Mouse (Mus musculus) adrenal gland, postnatal 10 days (tissue): ENCODE data around the gene Zfp526. TPM values are rescaled to one million over a fixed set of nuclear protein-coding genes. Genes with fewer than 3 reads are reported as not detected.

Experiments used
- DNase-seq: peaks from one replicate; pipeline ENCODE4 v3.0.0; 2021; ENCODE audit warnings: mixed read lengths
- long read RNA-seq, 2 experiments: library from polyadenylated mRNA; stranded (forward); transcript quantifications; one replicate each; pipeline ENCODE4 v2.0.0; 2021
- total RNA-seq, 2 experiments: library from RNA; stranded (reverse); gene quantifications; 2 replicates each; pipeline ENCODE4 v1.2.3; 2021

The Zfp526 gene
- total RNA-seq: 10 to 100 TPM in 1 of 2 experiments, 1 to 10 TPM in 1; 9.2 to 11.8 TPM
- long read RNA-seq, experiment 1, partial matches to known transcripts: 0 of 2 reads
- long read RNA-seq, experiment 1, other reads (novel, unspliced or antisense): 2 of 2 reads
- long read RNA-seq, experiment 2: 0 reads

GRCm38 (mm10) chr7:25221102-25221883 is at the start of gene Zfp526:
Zfp526 (plus strand) TSS chr7:25221425.
- peak; percentile 98 for DNase-seq

DNA sequence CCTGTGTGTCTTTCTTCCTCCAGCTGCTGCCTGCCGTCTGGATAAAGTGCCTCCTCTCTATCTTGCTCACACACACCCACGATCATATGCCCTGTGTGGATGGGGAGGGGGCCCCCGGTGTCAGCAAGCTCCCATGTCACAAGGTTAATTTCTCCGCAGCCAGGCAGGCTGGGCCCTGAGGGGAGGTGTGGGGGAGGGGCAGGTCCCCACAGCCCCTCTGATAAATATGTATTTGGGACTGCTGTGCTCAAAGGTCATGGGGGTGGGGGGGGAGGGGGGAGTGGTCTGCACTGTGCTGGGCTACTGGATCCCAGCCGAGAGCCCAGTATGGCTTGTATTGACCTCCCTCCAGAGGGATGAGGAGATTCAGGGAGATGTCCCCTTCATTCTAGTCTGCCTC is 48.6 kb upstream of the Zfp526 start:
- no peak for DNase-seq

DNA sequence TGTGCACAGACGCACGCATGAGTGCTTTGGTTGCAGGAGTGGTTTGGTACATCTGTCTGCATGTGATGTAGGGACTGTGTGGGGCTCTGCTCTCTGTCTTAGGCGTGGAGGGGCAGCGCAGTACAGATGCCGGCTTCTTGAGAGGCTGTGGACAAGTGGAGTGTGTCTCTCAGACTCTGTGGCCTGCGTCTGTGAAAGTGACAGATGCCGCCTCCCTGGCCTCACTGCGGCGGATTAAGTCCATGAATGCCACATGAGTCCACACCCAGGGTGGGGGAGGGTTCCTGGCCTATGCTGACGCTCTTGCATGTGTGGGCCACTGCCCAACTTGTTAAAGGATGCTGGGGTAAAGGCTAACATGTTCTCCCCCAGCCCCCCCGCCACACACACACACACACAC is 46.9 kb upstream of the Zfp526 start:
- no peak for DNase-seq

GRCm38 (mm10) chr7:25178317-25178716 is 42.9 kb upstream of the Zfp526 start:
- DNase-seq: no peak

DNA sequence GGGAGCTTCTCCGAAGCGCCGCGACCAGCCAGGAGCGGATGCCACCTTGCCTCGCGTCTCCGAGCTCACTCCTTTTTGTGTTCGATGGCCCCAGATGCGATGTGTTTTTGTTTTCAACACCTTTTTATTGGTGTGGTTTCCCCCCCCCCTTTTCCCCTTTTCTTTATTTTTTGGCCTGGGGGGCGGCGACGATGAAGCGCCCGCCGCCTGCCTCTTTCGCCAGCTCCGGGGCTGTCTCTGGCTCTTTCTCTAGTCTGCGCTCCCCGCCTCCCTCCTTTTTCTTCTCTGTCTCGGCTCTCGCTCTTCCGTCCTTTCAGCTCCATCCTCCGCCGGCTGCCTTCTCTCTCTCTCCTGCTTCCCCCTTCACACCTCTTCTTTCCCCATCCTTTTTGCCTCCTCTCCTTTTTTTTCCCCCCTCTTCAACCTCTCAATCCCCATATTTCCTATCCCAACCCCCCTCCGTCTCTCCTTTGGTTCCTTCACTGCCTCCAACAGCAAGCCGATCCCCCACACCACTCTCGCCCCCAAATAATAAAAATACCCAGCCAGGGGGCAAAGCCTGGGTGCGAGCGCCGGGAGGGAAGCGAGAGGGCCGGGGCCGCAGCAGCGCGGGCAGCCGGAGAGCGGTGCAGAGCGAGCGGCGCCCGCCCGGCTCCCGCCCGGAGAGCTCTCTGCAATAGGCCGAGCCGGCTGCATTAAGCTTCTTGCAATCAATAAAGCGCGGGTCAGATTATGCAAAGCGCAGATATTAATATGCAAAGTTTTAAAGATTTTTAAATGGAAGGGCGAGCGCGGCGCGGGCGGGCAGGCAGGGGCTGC is 42.2 kb upstream of the Zfp526 start:
- peak; percentile 20 for DNase-seq

DNA sequence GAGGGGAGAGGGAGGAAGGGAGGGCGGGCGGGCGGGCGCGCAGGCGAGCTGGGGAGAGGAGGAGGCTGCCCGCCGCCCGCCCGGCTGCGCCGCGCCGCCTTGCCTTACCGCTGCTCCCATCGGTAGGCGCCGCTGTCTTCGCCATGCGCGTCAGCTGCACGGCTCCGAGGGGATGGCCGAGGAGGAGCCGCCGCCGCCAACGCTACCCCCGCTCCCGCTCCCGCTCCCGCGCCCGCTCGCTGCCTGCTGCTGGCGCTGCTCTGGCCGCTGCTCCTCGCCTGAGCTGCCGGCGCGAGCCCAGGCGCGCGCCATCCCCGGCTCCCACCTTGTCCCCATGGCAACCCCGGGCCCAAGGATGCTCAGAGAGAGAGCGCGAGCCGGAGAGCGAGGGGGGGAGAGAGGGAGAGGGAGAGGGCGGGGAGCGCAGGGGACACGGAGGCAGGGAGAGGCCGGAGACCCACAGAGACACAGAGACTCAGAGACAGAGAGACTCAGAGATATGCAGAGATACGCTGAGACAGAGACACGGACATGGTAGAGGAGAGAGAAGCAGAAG is 41.5 kb upstream of the Zfp526 start, which contains the start of gene Pou2f2:
Gene Pou2f2 (minus strand): TSS at position 121 of the 556 bp plus-strand sequence.
- peak; percentile 80 for DNase-seq

GRCm38 (mm10) chr7:25180512-25180911 is 40.7 kb upstream of the Zfp526 start:
- DNase-seq: no peak

DNA sequence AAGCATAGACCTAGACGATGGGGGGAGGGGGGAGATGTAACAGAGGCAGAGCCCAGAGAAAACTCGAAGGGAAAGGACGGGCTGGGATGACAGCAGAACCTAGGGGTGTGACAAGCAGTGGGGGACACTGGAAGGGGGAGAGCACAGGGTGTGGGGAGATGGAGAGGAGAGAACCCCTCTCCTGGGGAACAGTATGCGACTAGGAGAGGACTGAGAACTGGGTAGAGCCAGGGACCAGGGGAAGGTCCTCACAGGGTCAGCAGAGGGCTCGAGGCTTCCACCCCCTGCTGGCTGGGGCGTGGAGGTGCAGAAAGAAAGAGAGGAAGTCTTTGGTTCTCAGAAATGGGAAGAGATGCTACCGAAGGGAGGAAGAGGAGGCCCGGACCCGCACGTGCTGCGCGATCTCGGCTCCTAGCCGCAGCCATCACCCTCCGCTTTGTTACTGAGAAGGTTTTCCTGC is 39.9 kb upstream of the Zfp526 start:
- peak; percentile 44 for DNase-seq

DNA sequence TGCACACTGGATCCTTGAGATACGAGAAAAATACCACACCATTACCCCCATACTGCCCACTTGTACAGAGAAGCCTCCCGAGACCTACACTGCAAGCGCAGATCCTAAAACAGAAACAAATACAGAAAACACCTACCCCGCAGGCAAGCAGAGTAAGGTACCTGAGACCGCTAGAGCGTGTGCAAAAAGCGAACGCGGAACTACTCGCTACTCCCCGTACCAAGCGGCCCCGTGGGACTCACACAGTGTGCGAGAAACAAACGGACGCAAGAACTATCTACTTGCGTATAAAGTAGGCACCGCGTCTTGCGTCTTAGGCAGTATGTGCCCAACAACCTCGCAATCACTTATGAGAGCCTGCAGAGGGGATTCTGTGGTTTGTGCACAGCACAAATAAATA is 39.4 kb upstream of the Zfp526 start:
- DNase-seq: no peak

GRCm38 (mm10) chr7:25184091-25184490 is 37.1 kb upstream of the Zfp526 start:
- no peak for DNase-seq

DNA sequence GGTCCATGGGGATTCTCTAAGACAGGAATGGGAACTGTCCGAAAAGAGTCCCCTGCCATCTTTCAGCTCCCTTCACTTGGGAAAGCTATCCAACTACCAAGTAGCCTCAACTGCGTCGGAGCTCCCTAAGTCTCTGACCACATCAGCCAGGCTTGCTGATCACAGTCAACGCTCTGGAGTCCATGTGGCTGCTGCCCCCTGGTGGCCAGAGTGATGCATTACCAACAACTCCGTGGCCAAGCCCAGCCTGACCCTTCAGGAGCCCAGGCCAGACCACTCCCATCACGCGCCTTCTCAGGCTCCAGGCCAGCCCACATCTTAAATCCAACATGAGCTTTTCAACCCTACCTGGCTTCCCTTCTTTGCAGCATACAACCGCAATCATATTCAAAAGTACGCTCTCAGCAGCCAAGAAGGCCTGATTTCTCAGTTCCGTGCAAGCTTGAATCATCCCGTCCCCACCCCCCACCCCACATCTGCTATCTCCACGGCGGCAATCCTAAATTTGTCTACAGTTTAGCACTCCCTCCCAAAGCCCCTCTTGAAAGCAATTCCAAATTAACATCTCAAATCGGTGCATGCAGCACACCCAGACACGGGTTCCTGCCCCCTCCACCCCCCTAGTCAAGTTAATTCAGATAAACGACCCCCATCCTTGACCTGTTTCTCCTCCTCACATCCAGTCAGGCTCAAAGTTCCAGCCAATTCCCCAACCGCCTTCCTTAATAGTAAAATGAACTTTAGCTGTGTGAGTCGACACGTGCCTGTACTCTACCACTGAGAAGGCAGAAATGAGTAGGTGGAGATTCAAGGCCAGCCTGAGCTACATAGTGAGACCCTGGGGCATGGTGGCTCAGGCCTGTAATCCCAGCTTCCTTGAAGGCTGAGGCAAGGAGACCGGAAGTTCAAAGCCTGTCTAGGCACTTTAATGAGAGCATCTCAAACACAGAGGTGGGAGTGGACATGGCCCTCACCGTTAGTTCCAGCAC is 33.3 kb upstream of the Zfp526 start:
- peak; percentile 91 for DNase-seq

DNA sequence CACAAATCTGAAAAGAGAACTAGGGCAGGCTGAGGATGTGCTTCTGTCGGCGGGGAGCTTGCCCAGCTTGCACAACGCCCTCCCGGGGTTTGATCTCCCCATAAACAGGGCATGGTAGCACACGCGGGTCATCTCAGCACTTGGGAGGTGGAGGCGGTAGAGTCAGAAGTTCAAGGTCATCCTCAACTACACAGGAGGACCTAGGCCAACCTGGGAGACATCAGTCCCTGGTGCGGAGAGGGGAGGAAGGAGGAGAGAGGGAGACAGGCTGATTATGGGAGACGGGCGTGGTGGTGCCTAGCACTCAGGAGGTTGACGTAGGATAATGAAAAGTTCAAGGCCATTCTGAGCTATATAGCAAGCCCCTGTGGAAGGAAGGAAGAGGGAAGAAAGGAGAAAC is 30.4 kb upstream of the Zfp526 start:
- DNase-seq: no peak

DNA sequence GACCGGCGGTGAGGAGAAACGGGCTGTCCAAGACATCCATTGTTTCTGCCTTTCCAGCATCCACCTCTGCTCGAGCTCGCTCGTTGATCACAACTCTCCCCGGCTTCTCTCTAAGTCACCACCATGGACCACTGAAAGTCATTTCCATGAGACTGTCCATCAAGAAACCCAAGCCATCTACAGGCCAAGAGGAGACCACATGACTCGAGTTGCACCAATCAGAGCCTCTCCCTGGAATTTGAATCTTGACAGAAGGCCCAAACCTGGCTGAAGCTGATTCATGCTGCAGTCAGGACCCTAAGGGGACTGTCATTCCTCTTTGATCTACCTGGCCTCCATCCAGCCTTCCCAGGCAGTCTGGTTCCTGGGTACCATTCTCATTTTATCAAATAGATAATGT is 29.1 kb upstream of the Zfp526 start:
- no peak for DNase-seq

- DNase-seq: no peak
These were observed 26.1 kb upstream of the Zfp526 start for GRCm38 (mm10) chr7:25195148-25195547.

- no peak for DNase-seq
These were observed 25.1 kb upstream of the Zfp526 start for GRCm38 (mm10) chr7:25196107-25196506.

- DNase-seq: no peak
These were observed 23.7 kb upstream of the Zfp526 start for GRCm38 (mm10) chr7:25197384-25198018.

- no peak for DNase-seq
These were observed 17.6 kb upstream of the Zfp526 start for GRCm38 (mm10) chr7:25203624-25204023.

DNA sequence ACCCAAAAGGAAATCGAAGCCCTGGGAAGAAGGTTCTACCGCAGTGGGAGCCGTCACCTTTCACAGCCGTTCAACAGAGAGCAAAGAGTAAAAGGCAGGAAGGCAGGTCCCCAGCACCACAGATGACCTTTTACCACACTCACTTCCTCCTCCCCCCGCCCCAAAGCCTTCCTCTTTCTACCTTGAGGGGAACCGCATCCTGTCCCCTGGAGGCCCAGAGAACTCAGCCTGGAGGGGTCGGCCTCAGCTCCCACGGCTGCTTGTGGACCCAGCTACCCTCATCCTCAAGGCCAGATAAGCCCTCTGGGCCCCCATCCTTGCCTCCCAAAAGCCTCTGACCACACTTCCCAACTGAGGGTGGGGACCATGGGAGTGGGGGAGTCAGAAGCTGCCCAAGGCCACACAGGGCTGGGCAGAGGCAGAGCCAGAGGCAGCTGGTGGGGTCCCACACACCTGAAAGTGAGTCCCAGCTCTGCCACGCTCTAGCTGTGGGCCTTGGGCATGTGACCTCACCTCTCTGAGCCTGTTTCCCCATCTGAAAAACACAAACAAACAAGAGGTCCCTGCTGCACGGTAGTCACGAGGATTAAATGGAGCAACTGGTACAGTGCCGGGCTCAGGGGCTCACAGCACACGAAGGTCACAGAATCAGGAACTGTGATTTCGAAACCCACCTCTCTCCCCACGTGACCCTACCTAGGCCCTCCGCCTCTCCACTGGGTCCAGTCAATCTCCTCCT is 15.7 kb upstream of the Zfp526 start:
- no peak for DNase-seq

DNA sequence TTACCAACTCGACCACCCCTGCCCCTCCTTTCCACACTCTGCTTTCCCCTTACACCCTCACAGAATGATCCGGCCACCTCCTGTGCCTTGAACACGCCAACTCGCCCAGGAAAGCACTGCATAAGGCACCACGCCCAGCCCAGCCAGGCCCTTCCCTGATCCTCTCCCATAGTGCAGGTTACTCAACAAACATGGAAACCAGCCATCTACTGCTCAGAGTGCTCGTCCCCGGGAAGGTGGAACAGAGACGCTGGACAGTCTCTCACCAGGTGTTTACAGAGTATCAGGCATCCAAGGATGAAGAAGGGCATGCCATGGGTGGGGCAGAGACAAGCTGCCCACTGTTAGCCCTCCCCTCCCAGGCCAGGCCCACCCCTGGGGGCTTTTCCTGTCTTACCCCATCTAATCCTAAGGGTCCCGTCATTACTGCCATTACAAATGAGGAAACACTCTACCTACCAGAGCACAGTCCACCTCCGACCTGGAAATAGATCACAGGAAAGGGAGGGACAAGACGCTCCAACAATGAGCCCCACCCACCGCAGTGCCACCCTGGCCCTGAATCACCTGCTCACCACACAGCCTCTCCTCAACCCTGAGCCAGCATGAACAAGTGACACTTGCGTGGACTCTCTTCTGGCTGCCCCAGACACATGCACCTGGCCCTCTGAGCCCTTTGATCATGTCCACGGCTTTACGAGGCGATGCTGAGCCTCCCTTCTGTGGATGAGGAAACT is 15.0 kb upstream of the Zfp526 start:
- peak; percentile 56 for DNase-seq
